Mouse (Mus musculus) lung, adult 2 months (tissue): ENCODE measurements at regions not wholly inside any gene's neighbourhood (a gene's known extent, or its start where the extent isn't known, plus 50 kb on each side); places are given as distances from the start of the nearest gene placed in this dataset.
A peak's percentile ranks its signal among the peaks of the same experiment; 100 is the strongest.

ENCODE experiments used
- CTCF ChIP-seq: fragments of 200-500 bp; IDR thresholded peaks from 2 replicates; pipeline ENCODE4 v1.5.1; 2011; ENCODE audit warnings: mild to moderate bottlenecking, low read length, control low read depth; ENCODE audit not compliant: insufficient read depth
- POLR2A ChIP-seq: fragments of 200-500 bp; IDR thresholded peaks from 2 replicates; pipeline ENCODE4 v1.6.1; 2011; ENCODE audit warnings: low read depth, mild to moderate bottlenecking, control low read depth, low read length, borderline replicate concordance; ENCODE audit errors: extremely low read depth

- TF ChIP-seq POLR2A = 0 out of 2 replicates have a peak, but pooled peaks have one; percentile 2
- no peak for TF ChIP-seq CTCF
Observed at GRCm38 (mm10) chr12:15704412-15704811, 112.3 kb downstream of the Trib2 start.
